Comparison of ENCODE assay signal across 20 mouse cellular contexts in the genomic region with DNA sequence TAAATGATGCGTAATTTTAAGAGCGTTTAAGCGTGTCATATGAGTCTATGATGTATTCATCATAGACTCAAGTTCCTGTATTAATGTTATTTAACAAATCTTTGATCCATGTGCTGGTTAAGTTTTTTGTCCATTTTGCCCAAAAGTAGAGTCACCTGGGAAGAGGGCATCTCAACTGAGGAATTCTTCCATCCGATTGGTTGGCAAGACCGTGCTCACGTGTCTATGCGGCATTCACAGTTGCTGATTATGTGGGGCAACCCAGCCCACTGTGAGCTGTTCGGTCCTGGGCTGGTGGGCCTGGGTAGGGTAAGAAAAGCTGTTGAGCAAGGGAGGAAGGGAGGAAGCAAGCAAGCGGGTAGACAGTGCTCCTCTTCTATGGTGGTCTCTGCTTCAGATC. TPM values are rescaled to one million over a fixed set of nuclear protein-coding genes. Genes with fewer than 3 reads are reported as not detected.
DNase-seq lines count a peak whose midpoint lies in the region; ATAC-seq and TF ChIP-seq lines count a peak whose summit lies in the region.
"Had no signal": no experiment of that assay in that cellular context is flagged by ENCODE, and none has a peak within 500 bp of the region (broad histone marks: within the 10 kb centered on the region; RNA-seq: fewer than 3 reads in every experiment).

No protein-coding gene starts in this region.

- DNase-seq in midbrain, embryonic 11.5 days (ENCODE audit: low spot score, missing footprints) = peak; percentile 51
- no peak for DNase-seq in midbrain, postnatal 0 days (ENCODE audit: low spot score)
- DNase-seq in MEL (ENCODE audit: low read depth, low spot score) = peak; percentile 44
- no peak for DNase-seq in kidney, adult 11 months
- DNase-seq: adrenal gland, adult 8-10 months; adrenal gland, postnatal 14 days; adrenal gland, postnatal 36 days; cerebellum, adult 11-12 months; cerebellum, adult 2 months; cerebellum, adult 9-10 months; cerebellum, postnatal 10 days; cerebellum, postnatal 25 days; forebrain, postnatal 0 days had no signal

- no peaks in the 10 kb centered on the region for H3K4me1 ChIP-seq in midbrain, embryonic 11.5 days (ENCODE audit: control insufficient read depth, insufficient read depth, low read length)
- no peaks in the 10 kb centered on the region for H3K4me1 ChIP-seq in midbrain, postnatal 0 days (ENCODE audit: insufficient read depth, low read length)
- H3K4me1 ChIP-seq in MEL (ENCODE audit: control insufficient read depth in 1 of 2, insufficient read depth in 2 of 2, low read length in 2 of 2) = peaks cover 13 to 34% of the 10 kb centered on the region in 2 experiments
- H3K4me1 ChIP-seq: embryonic facial prominence, embryonic 12.5 days; forebrain, embryonic 13.5 days; forebrain, embryonic 15.5 days had no signal

- TF ChIP-seq CTCF in midbrain, postnatal 0 days (IDR thresholded peaks at IDR 0.05) = no peak
- TF ChIP-seq CTCF in MEL (IDR thresholded peaks at IDR 0.05 in 2 of 3, conservative IDR thresholded peaks at IDR 0.05 in 1 of 3; ENCODE audit: control insufficient read depth in 1 of 3, insufficient read depth in 1 of 3, low read depth in 2 of 3, low read length in 3 of 3, poor library complexity in 1 of 3, severe bottlenecking in 1 of 3) = no peak

- H3K27me3 ChIP-seq in midbrain, embryonic 11.5 days (ENCODE audit: control insufficient read depth, insufficient read depth, low read length) = no peaks in the 10 kb centered on the region
- H3K27me3 ChIP-seq in midbrain, postnatal 0 days (ENCODE audit: insufficient read depth, low read length) = 0 out of 2 replicates have a peak, but pooled peaks cover 4% of the 10 kb centered on the region
- H3K27me3 ChIP-seq in MEL (ENCODE audit: control insufficient read depth in 1 of 2, insufficient read depth in 2 of 2, low read length in 2 of 2) = no peaks in the 10 kb centered on the region
- H3K27me3 ChIP-seq: embryonic facial prominence, embryonic 12.5 days; forebrain, embryonic 13.5 days; forebrain, embryonic 15.5 days had no signal

- H3K27ac ChIP-seq in midbrain, embryonic 11.5 days (ENCODE audit: low read depth, low read length) = no peak overlapping the region
- no peak overlapping the region for H3K27ac ChIP-seq in midbrain, postnatal 0 days (ENCODE audit: low read depth, low read length)
- peak overlapping the region; percentile 49; the same call in 1 of the 2 replicates for H3K27ac ChIP-seq in MEL (ENCODE audit: control insufficient read depth, low read depth, low read length)
- H3K27ac ChIP-seq: embryonic facial prominence, embryonic 10.5 days; embryonic facial prominence, embryonic 12.5 days; forebrain, embryonic 13.5 days; forebrain, embryonic 15.5 days had no signal

- H3K79me2 ChIP-seq in MEL (ENCODE audit: control insufficient read depth, insufficient read depth, low read length, poor library complexity) = no peaks in the 10 kb centered on the region

- no peak for TF ChIP-seq POLR2A in MEL (IDR thresholded peaks at IDR 0.05; ENCODE audit: control insufficient read depth in 1 of 2, insufficient read depth in 1 of 2, low read depth in 1 of 2, low read length in 2 of 2, poor library complexity in 1 of 2)

- ATAC-seq in midbrain, embryonic 11.5 days (ENCODE audit: low FRiP score) = no peak
- no peak for ATAC-seq in midbrain, postnatal 0 days (ENCODE audit: low FRiP score)
- ATAC-seq in granulocyte monocyte progenitor cell, adult 5-6 weeks (replicated peaks; ENCODE audit: poor library complexity, severe bottlenecking) = peak; percentile 14; the same call in 1 of the 2 replicates
- ATAC-seq: activated CD4-positive, CD25-positive, alpha-beta regulatory T cell, adult 4 months; forebrain, embryonic 13.5 days; forebrain, embryonic 15.5 days; forebrain, postnatal 0 days; Patski had no signal

- no peak overlapping the region for H3K4me2 ChIP-seq in midbrain, embryonic 11.5 days
- no peak overlapping the region for H3K4me2 ChIP-seq in midbrain, postnatal 0 days (ENCODE audit: low read depth, low read length, poor library complexity, severe bottlenecking)
- H3K4me2 ChIP-seq: embryonic facial prominence, embryonic 12.5 days; forebrain, embryonic 13.5 days; forebrain, embryonic 15.5 days had no signal

- H3K4me3 ChIP-seq in midbrain, embryonic 11.5 days (ENCODE audit: low read depth, low read length) = no peak overlapping the region
- H3K4me3 ChIP-seq in midbrain, postnatal 0 days (ENCODE audit: low read depth, low read length) = no peak overlapping the region
- H3K4me3 ChIP-seq in MEL (ENCODE audit: control insufficient read depth in 1 of 2, insufficient read depth in 1 of 2, low read depth in 2 of 2, low read length in 2 of 2) = peak overlapping the region; percentile 14 to 28
- H3K4me3 ChIP-seq: embryonic facial prominence, embryonic 10.5 days; embryonic facial prominence, embryonic 12.5 days; forebrain, embryonic 13.5 days; forebrain, embryonic 15.5 days had no signal

- no peak overlapping the region for H3K9ac ChIP-seq in midbrain, embryonic 11.5 days (ENCODE audit: low read length)
- no peak overlapping the region for H3K9ac ChIP-seq in midbrain, postnatal 0 days (replicated peaks; ENCODE audit: low read length, poor library complexity, severe bottlenecking)
- peak overlapping the region; percentile 22; the same call in 1 of the 2 replicates for H3K9ac ChIP-seq in MEL (ENCODE audit: control insufficient read depth, low read depth, low read length, poor library complexity, severe bottlenecking)
- H3K9ac ChIP-seq: embryonic facial prominence, embryonic 12.5 days; forebrain, embryonic 13.5 days; forebrain, embryonic 15.5 days; forebrain, postnatal 0 days had no signal

- no peaks in the 10 kb centered on the region for H3K36me3 ChIP-seq in midbrain, embryonic 11.5 days (ENCODE audit: control insufficient read depth, insufficient read depth, low read length)
- H3K36me3 ChIP-seq in midbrain, postnatal 0 days (ENCODE audit: insufficient read depth, low read length) = no peaks in the 10 kb centered on the region
- H3K36me3 ChIP-seq in MEL (ENCODE audit: control insufficient read depth in 1 of 2, insufficient read depth in 2 of 2, low read length in 2 of 2) = peaks cover 0 to 33% of the 10 kb centered on the region in 2 experiments; a peak in 2 of 4 replicates
- H3K36me3 ChIP-seq: embryonic facial prominence, embryonic 10.5 days; embryonic facial prominence, embryonic 12.5 days; forebrain, embryonic 15.5 days had no signal

- no peaks in the 10 kb centered on the region for H3K9me3 ChIP-seq in midbrain, embryonic 11.5 days (ENCODE audit: control insufficient read depth, low read length)
- no peaks in the 10 kb centered on the region for H3K9me3 ChIP-seq in midbrain, postnatal 0 days (ENCODE audit: low read length)
- H3K9me3 ChIP-seq in MEL (replicated peaks; ENCODE audit: insufficient read depth, low read length) = no peaks in the 10 kb centered on the region
- H3K9me3 ChIP-seq: embryonic facial prominence, embryonic 10.5 days; embryonic facial prominence, embryonic 12.5 days; forebrain, embryonic 13.5 days; forebrain, embryonic 15.5 days had no signal

- TF ChIP-seq RAD21 in MEL (IDR thresholded peaks at IDR 0.05; ENCODE audit: low read depth, low read length) = no peak

- 90% methylated on average over 9 of the region's 9 CpGs for WGBS in midbrain, embryonic 11.5 days
- WGBS in midbrain, postnatal 0 days = 92% methylated on average over 9 of the region's 9 CpGs

- TF ChIP-seq EP300 in MEL (IDR thresholded peaks at IDR 0.05; ENCODE audit: low read depth in 1 of 2, low read length in 2 of 2) = no peak

TF ChIP-seq in MEL, 35 proteins besides CTCF, POLR2A, EP300 and RAD21 (continues in another document):
- TF ChIP-seq ZKSCAN1 (IDR thresholded peaks at IDR 0.05; ENCODE audit: low read depth, low read length) = no peak
- peak; percentile 64; the same call in 1 of the 2 replicates for TF ChIP-seq BHLHE40 (IDR thresholded peaks at IDR 0.05; ENCODE audit: borderline replicate concordance, low read depth, low read length)
- no peak for TF ChIP-seq ELF1 (IDR thresholded peaks at IDR 0.05; ENCODE audit: low read depth, low read length)
- TF ChIP-seq HCFC1 (IDR thresholded peaks at IDR 0.05; ENCODE audit: low read depth, low read length) = no peak
- TF ChIP-seq USF1 (IDR thresholded peaks at IDR 0.05; ENCODE audit: low read depth, low read length) = peak; percentile 68
- no peak for TF ChIP-seq GATA1 (IDR thresholded peaks at IDR 0.05; ENCODE audit: low read depth, low read length)
- 0 out of 2 replicates have a peak, but pooled peaks have one; percentile 6 for TF ChIP-seq MYC (IDR thresholded peaks at IDR 0.05; ENCODE audit: low read depth, low read length)

RNA-seq across cellular contexts. Expression of a gene that starts 6.3 kb away (rescaled TPM):
- 42.5 and 47.8 TPM in 2 replicates for polyA plus RNA-seq in midbrain, embryonic 11.5 days (2014; fragmentation: Nextera tagmentation; extraction: Ambion mirVana)
- total RNA-seq in midbrain, postnatal 0 days (2014; rRNA removed) = 30.5 and 37.3 TPM in 2 replicates
- 59.4 and 63.9 TPM in 2 replicates for polyA plus RNA-seq in midbrain, postnatal 0 days (2015; fragmentation: Nextera tagmentation; extraction: Ambion mirVana)
- total RNA-seq in MEL (2012; rRNA removed) = 14.4 and 14.6 TPM in 2 replicates
- polyA plus RNA-seq in MEL (2012; ENCODE audit: insufficient read depth in 1 of 2, insufficient read length in 2 of 2, low read depth in 1 of 2, low replicate concordance in 2 of 2, missing spikeins in 1 of 2) = 100 to 1,000 TPM in 1 of 2 experiments, 10 to 100 TPM in 1; 15.3 to 414 TPM
- 17.4 and 24.6 TPM in 2 replicates for total RNA-seq in granulocyte monocyte progenitor cell, adult 5-6 weeks (2014; fragmentation: Nextera tagmentation)
- total RNA-seq in granulocyte monocyte progenitor cell, adult 5-6 weeks (2017) = 26.8 and 30.5 TPM in 2 replicates

RNA-seq across cellular contexts. Expression of a gene that starts 6.4 kb away (rescaled TPM):
- polyA plus RNA-seq in midbrain, embryonic 11.5 days (2014; fragmentation: Nextera tagmentation; extraction: Ambion mirVana) = 28.8 and 30.4 TPM in 2 replicates
- 33.8 and 36.2 TPM in 2 replicates for total RNA-seq in midbrain, postnatal 0 days (2014; rRNA removed)
- polyA plus RNA-seq in midbrain, postnatal 0 days (2015; fragmentation: Nextera tagmentation; extraction: Ambion mirVana) = 29.0 and 32.3 TPM in 2 replicates
- total RNA-seq in MEL (2012; rRNA removed) = 26.0 and 29.4 TPM in 2 replicates
- 10 to 100 TPM; 23.7 to 44.8 TPM for polyA plus RNA-seq in MEL (2012; ENCODE audit: insufficient read depth in 1 of 2, insufficient read length in 2 of 2, low read depth in 1 of 2, low replicate concordance in 2 of 2, missing spikeins in 1 of 2)
- total RNA-seq in granulocyte monocyte progenitor cell, adult 5-6 weeks (2014; fragmentation: Nextera tagmentation) = 46.9 and 65.2 TPM in 2 replicates
- 40.3 and 44.9 TPM in 2 replicates for total RNA-seq in granulocyte monocyte progenitor cell, adult 5-6 weeks (2017)

RNA-seq across cellular contexts. Expression of a gene that starts 52.3 kb away (rescaled TPM):
- 26.2 and 31.9 TPM in 2 replicates for polyA plus RNA-seq in midbrain, embryonic 11.5 days (2014; fragmentation: Nextera tagmentation; extraction: Ambion mirVana)
- 35.6 and 45.4 TPM in 2 replicates for total RNA-seq in midbrain, postnatal 0 days (2014; rRNA removed)
- 5.8 and 7.0 TPM in 2 replicates for polyA plus RNA-seq in midbrain, postnatal 0 days (2015; fragmentation: Nextera tagmentation; extraction: Ambion mirVana)
- 19.8 and 21.8 TPM in 2 replicates for total RNA-seq in MEL (2012; rRNA removed)
- 10 to 100 TPM in 1 of 2 experiments, not detected in 1; 27.9 TPM for polyA plus RNA-seq in MEL (2012; ENCODE audit: insufficient read depth in 1 of 2, insufficient read length in 2 of 2, low read depth in 1 of 2, low replicate concordance in 2 of 2, missing spikeins in 1 of 2)
- total RNA-seq in granulocyte monocyte progenitor cell, adult 5-6 weeks (2014; fragmentation: Nextera tagmentation) = 19.8 and 28.0 TPM in 2 replicates
- total RNA-seq in granulocyte monocyte progenitor cell, adult 5-6 weeks (2017) = 23.7 and 27.2 TPM in 2 replicates

Comparison
In these comparisons a context has a peak if more than half of its experiments do, and no peak if none do; other contexts are left out.
1. DNase-seq: peak in midbrain, embryonic 11.5 days (single experiment) and MEL (single experiment); none in midbrain, postnatal 0 days (single experiment) and kidney, adult 11 months (single experiment).
2. H3K4me3 ChIP-seq: peak in MEL (2 of 2); none in midbrain, embryonic 11.5 days (single experiment) and midbrain, postnatal 0 days (single experiment).